Mouse (Mus musculus): Measurements from ENCODE around the gene Meis2. TPM values are rescaled to one million over a fixed set of nuclear protein-coding genes. Genes with fewer than 3 reads are reported as not detected.

Gene Meis2
- total RNA-seq, 2 experiments from 2014 or later: 22.4 to 27.5 TPM

GRCm38 (mm10) chr2:115920336-115920951, 145.2 kb downstream of the Meis2 start:
- intact Hi-C loops (cut with DNase I): no loop called here
- DNase-seq: no peak

- no peak for DNase-seq
- intact Hi-C loops (cut with DNase I): no loop called here
Measured at GRCm38 (mm10) chr2:115919141-115920071, 146.2 kb downstream of the Meis2 start.

- intact Hi-C loops (cut with DNase I): no loop called here
- DNase-seq: no peak
Measured at GRCm38 (mm10) chr2:115918561-115918960, 147.1 kb downstream of the Meis2 start.

GRCm38 (mm10) chr2:115914539-115914938, 151.1 kb downstream of the Meis2 start:
- no peak for DNase-seq
- intact Hi-C loops (cut with DNase I): no loop called here

- intact Hi-C loops (cut with DNase I): no loop called here
- no peak for DNase-seq
Measured at GRCm38 (mm10) chr2:115912948-115913529, 152.6 kb downstream of the Meis2 start.

GRCm38 (mm10) chr2:115911913-115912642, 153.6 kb downstream of the Meis2 start:
- intact Hi-C loops (cut with DNase I): no loop called here
- DNase-seq: no peak

- intact Hi-C loops (cut with DNase I): no loop called here
- DNase-seq: no peak
Measured at GRCm38 (mm10) chr2:115910217-115910616, 155.4 kb downstream of the Meis2 start.

GRCm38 (mm10) chr2:115901007-115901406, 164.6 kb downstream of the Meis2 start:
- intact Hi-C loops (cut with DNase I): no loop called here
- peak; percentile 17 to 18 for DNase-seq

GRCm38 (mm10) chr2:115897559-115897958, 168.1 kb downstream of the Meis2 start:
- intact Hi-C loops (cut with DNase I): no loop called here
- DNase-seq: no peak

- peak; percentile 38 to 43 for DNase-seq
- intact Hi-C loops (cut with DNase I): no loop called here
Measured at GRCm38 (mm10) chr2:115897001-115897400, 168.6 kb downstream of the Meis2 start.

GRCm38 (mm10) chr2:115895717-115896116, 169.9 kb downstream of the Meis2 start:
- intact Hi-C loops (cut with DNase I): no loop called here
- DNase-seq: peak in 1 of 2 experiments; percentile 21

- DNase-seq: no peak
- intact Hi-C loops (cut with DNase I): no loop called here
Measured at GRCm38 (mm10) chr2:115895256-115895655, 170.4 kb downstream of the Meis2 start.

GRCm38 (mm10) chr2:115893113-115893512, 172.5 kb downstream of the Meis2 start:
- intact Hi-C loops (cut with DNase I): no loop called here
- DNase-seq: no peak

GRCm38 (mm10) chr2:115890715-115891114, 174.9 kb downstream of the Meis2 start:
- no peak for DNase-seq

GRCm38 (mm10) chr2:115890030-115890429, 175.6 kb downstream of the Meis2 start:
- intact Hi-C loops (cut with DNase I): no loop called here
- no peak for DNase-seq

More at GRCm38 (mm10) chr2:115890715-115891114, 174.9 kb downstream of the Meis2 start:
- intact Hi-C loops (cut with DNase I): no loop called here

- intact Hi-C loops (cut with DNase I): no loop called here
- DNase-seq: no peak
Measured at GRCm38 (mm10) chr2:115889212-115889611, 176.4 kb downstream of the Meis2 start.

- intact Hi-C loops (cut with DNase I): no loop called here
- no peak for DNase-seq
Measured at GRCm38 (mm10) chr2:115888336-115889077, 177.1 kb downstream of the Meis2 start.

GRCm38 (mm10) chr2:115887631-115888030, 178.0 kb downstream of the Meis2 start:
- intact Hi-C loops (cut with DNase I): no loop called here
- no peak for DNase-seq

GRCm38 (mm10) chr2:115884184-115884583, 181.5 kb downstream of the Meis2 start:
- intact Hi-C loops (cut with DNase I): no loop called here
- DNase-seq: no peak

GRCm38 (mm10) chr2:115883520-115883919, 182.1 kb downstream of the Meis2 start:
- no peak for DNase-seq
- intact Hi-C loops (cut with DNase I): no loop called here

All from heart, postnatal 10 days (tissue).